Mouse (Mus musculus) heart, adult 2 months (tissue): ENCODE measurements around the gene Ammecr1. TPM values are rescaled to one million over a fixed set of nuclear protein-coding genes. Genes with fewer than 3 reads are reported as not detected.
A peak's percentile ranks its signal among the peaks of the same experiment; 100 is the strongest.

Experiments used
- DNase-seq, 2 experiments: peaks; one replicate each; pipeline ENCODE4 v3.0.0; 2021
- H3K27ac ChIP-seq: fragments of 200-600 bp; 2 replicates; pipeline ENCODE4 v1.8.1; 2022
- H3K27me3 ChIP-seq: fragments of 200-500 bp; 2 replicates; pipeline ENCODE4 v1.6.1; 2012; ENCODE audit warnings: mild to moderate bottlenecking, low read length, inconsistent platforms, mixed read lengths; ENCODE audit not compliant: control insufficient read depth, insufficient read depth
- H3K36me3 ChIP-seq: fragments of 200-500 bp; 2 replicates; pipeline ENCODE4 v1.6.1; 2012; ENCODE audit warnings: low read length, inconsistent platforms; ENCODE audit not compliant: control insufficient read depth, insufficient read depth
- H3K4me1 ChIP-seq: fragments of 200-500 bp; 2 replicates; pipeline ENCODE4 v1.6.1; 2011; ENCODE audit warnings: low read length; ENCODE audit not compliant: control insufficient read depth, insufficient read depth
- H3K4me3 ChIP-seq: fragments of 200-600 bp; 2 replicates; pipeline ENCODE4 v1.8.1; 2022
- H3K79me2 ChIP-seq: fragments of 200-500 bp; replicated peaks from 2 replicates; pipeline ENCODE4 v1.6.1; 2012; ENCODE audit warnings: mild to moderate bottlenecking, inconsistent platforms, low read length, moderate library complexity, mixed read lengths; ENCODE audit not compliant: control insufficient read depth, insufficient read depth
- H3K9ac ChIP-seq: fragments of 200-500 bp; 2 replicates; pipeline ENCODE4 v1.6.1; 2012; ENCODE audit warnings: low read depth, mild to moderate bottlenecking, control low read depth, inconsistent platforms, low read length, mixed read lengths
- CTCF ChIP-seq: fragments of 200-600 bp; IDR thresholded peaks from 2 replicates; pipeline ENCODE4 v1.8.1; 2022; ENCODE audit warnings: antibody characterized with exemption, mild to moderate bottlenecking, moderate library complexity
- EP300 ChIP-seq: fragments of 200-500 bp; IDR thresholded peaks from 2 replicates; pipeline ENCODE4 v1.6.1; 2011; ENCODE audit warnings: low read depth, low read length, control low read depth; ENCODE audit not compliant: insufficient read depth
- POLR2A ChIP-seq: fragments of 200-500 bp; IDR thresholded peaks from 2 replicates; pipeline ENCODE4 v1.6.1; 2011; ENCODE audit warnings: mild to moderate bottlenecking, low read depth, low read length, control low read depth; ENCODE audit not compliant: insufficient read depth
- WGBS: fragments of 180-500 bp; shearing (Covaris S2); methylation state at CpG from one replicate; pipeline ENCODE4 v1.1.7; 2018; 5-methylcytosine and 5-hydroxymethylcytosine counted together
- intact Hi-C: fragments of 180-260 bp; cut with DNase I; formaldehyde crosslinking; loops from one replicate; pipeline ENCODE4 v1.15.1; 2025
- long read RNA-seq: library from polyadenylated mRNA; stranded (forward); transcript quantifications from one replicate; pipeline ENCODE4 v2.0.0, GENCODE M21; 2021
- polyA plus RNA-seq: library from polyadenylated mRNA; depleted of rRNA; stranded (reverse); fragments of >200 nt; gene quantifications from 2 replicates; pipeline ENCODE4 v1.2.3, GENCODE M21; 2012; rRNA removed
- total RNA-seq, 2 experiments: library from RNA; stranded (reverse); gene quantifications; 2 replicates each; pipeline ENCODE4 v1.2.3; 2021

Ammecr1 gene
- total RNA-seq: 10 to 100 TPM; 10.3 to 12.1 TPM
- 1.7 and 3.2 TPM in 2 replicates for polyA plus RNA-seq
- long read RNA-seq, full-length matches to known transcripts: 4 of 4 reads
- long read RNA-seq, partial matches to known transcripts: 0 of 4 reads
- long read RNA-seq, other reads (novel, unspliced or antisense): 0 of 4 reads

DNA sequence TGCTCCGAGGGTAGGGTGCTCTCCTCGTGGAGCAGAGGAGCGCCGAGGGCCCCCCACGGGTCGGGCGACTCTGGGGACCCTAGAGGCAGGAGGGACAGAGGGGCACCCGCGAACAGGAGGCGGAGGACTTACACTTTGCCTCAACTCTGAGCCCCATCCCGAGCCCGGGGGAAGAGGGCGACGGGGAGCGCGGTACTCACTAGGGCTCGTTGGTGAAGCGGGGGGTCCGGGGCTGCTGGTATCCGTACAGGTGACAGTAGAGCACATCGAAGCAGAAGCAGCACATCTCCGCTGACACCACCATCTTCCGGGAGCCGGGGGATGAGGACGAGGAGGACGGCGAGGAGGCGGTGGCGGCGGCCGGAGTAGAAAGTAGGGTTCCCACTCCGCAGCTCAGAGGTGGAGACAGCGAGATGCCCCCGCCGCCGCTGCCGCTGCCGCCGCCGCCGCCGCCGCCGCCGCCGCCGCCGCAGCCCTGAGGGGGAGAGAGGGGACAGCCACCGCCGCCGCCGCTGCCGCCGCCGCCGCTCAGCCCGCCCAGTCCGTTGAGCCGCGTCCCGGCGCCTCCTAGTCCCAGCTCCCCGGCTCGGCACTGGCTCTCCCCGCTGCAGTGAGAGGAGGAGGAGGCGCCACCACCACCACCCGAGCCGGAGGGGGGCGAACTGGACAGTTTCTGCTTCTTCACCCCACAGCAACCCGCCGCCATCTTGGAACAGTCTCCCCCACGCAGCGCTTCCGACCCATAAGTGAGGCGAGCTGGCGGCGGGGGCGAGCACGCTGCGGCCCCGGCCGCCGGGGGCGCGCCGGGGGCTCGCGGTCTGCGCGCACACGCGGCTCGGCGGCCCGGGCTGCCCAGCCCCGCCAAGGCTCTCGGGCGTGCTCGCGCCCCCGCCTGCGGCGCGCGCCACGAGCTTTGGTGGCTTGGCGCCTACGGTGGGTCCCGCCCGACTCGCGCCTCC is at the start of gene Ammecr1:
TSS of gene Ammecr1 (minus strand) at position 721 of the 959 bp plus-strand sequence.
- intact Hi-C loops: loop anchor here (5.0 kb wide), 2 partner anchors 91 to 134 kb away; no protein-coding TSS in a partner anchor
- peak; percentile 84 to 88 for DNase-seq
- no peaks in the 10 kb centered on the region for H3K27me3 ChIP-seq
- TF ChIP-seq EP300 (no peak), CTCF (no peak), POLR2A (peak; percentile 65)
- peak within 1 kb of the TSS; percentile 82 for H3K27ac ChIP-seq
- H3K79me2 ChIP-seq: no peaks in the 10 kb centered on the region
- H3K36me3 ChIP-seq: no peaks in the 10 kb centered on the region
- peak within 1 kb of the TSS; percentile 97 for H3K9ac ChIP-seq
- peak within 1 kb of the TSS; percentile 64 for H3K4me3 ChIP-seq
- no peaks in the 10 kb centered on the region; the same call in 1 of the 2 replicates for H3K4me1 ChIP-seq
- 18% methylated on average over 85 of the region's 112 CpGs for WGBS

DNA sequence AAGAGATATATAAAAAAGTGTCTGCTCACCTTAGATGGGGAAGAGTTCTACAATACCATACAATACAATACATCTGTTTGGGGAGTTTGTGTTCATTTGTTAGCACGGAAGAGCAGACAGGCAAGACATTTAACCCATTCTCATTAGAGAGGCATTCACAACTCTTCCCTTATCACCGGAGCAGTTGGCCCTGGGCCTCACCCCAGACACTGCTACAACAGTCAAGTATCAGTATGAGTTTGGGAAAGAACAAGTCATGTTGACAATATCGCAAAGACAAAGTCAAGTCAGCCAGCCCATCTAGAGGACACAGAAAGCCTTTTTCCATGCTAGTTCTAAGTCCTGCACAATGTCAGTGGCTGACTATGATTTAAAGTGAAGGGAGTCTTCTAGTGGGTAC is 47.6 kb upstream of the Ammecr1 start:
- Histone ChIP-seq H3K4me3 (no peak overlapping the region), H3K4me1 (no peaks in the 10 kb centered on the region), H3K27ac (no peak overlapping the region), H3K27me3 (no peaks in the 10 kb centered on the region), H3K9ac (no peak overlapping the region), H3K36me3 (no peaks in the 10 kb centered on the region), H3K79me2 (no peaks in the 10 kb centered on the region)
- WGBS: 57% methylated on average over 3 of the region's 3 CpGs
- no peak for DNase-seq
- intact Hi-C loops: no loop called here
- TF ChIP-seq POLR2A (no peak), CTCF (no peak), EP300 (no peak)

GRCm38 (mm10) chrX:143012334-143012733 is 45.8 kb upstream of the Ammecr1 start:
- Histone ChIP-seq H3K27me3 (no peaks in the 10 kb centered on the region), H3K9ac (no peak overlapping the region), H3K4me1 (no peaks in the 10 kb centered on the region), H3K36me3 (no peaks in the 10 kb centered on the region), H3K27ac (no peak overlapping the region), H3K79me2 (no peaks in the 10 kb centered on the region), H3K4me3 (no peak overlapping the region)
- no peak for DNase-seq
- TF ChIP-seq POLR2A: no peak
- intact Hi-C loops: no loop called here
- WGBS: 74% methylated on average over 3 of the region's 3 CpGs

- TF ChIP-seq EP300: no peak
- no peak for TF ChIP-seq POLR2A
- TF ChIP-seq CTCF: no peak
- Histone ChIP-seq H3K4me1 (no peaks in the 10 kb centered on the region), H3K9ac (no peak overlapping the region), H3K27me3 (no peaks in the 10 kb centered on the region), H3K27ac (no peak overlapping the region), H3K4me3 (no peak overlapping the region), H3K36me3 (no peaks in the 10 kb centered on the region), H3K79me2 (no peaks in the 10 kb centered on the region)
- intact Hi-C loops: no loop called here
- DNase-seq: no peak
- WGBS: 70% methylated on average over 4 of the region's 4 CpGs
Measured at GRCm38 (mm10) chrX:143011865-143012264, 45.3 kb upstream of the Ammecr1 start.

DNA sequence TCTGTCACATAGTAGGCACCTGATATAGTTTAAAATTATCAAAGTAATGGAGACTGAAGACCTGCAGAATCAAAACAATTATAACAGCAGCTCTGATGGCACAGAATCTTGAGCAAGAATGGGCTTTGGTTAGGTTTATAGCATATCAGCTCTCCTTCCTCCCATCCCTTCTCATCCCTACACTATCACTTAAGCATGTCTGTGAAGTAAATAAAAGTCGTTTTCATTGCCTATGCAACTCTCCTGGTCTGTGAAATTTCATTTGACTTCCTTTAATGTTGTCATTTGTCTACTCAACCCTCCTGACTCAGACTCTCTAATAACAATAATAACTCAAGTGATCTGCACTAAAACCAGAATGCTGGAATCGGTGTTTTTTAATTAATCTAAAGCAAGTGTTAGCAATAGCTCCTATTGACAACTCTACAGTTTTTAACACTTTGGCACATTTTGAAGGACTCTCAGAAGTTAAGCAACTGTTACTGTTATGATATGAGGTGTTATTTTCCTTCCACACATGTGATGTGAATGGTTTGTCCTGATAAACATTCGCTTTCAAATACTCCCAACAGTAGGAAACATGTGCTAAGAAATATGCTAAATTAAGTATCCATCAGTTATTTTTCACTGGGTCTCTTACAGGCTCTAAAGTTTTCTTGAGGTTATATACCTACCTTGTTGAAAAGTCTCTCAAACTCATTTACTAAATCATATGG is 37.8 kb upstream of the Ammecr1 start:
- H3K4me3 ChIP-seq: no peak overlapping the region
- H3K27ac ChIP-seq: no peak overlapping the region
- DNase-seq: no peak
- H3K27me3 ChIP-seq: no peaks in the 10 kb centered on the region
- intact Hi-C loops: no loop called here
- no peaks in the 10 kb centered on the region for H3K79me2 ChIP-seq
- 64% methylated on average over 3 of the region's 3 CpGs for WGBS
- TF ChIP-seq CTCF (no peak), POLR2A (no peak), EP300 (no peak)
- H3K9ac ChIP-seq: no peak overlapping the region
- no peaks in the 10 kb centered on the region for H3K4me1 ChIP-seq
- H3K36me3 ChIP-seq: no peaks in the 10 kb centered on the region
